In genomic region chr1:135351953-135352352, GRCm38 (mm10) we compare ENCODE assay signal across 14 mouse cellular contexts. TPM values are rescaled to one million over a fixed set of nuclear protein-coding genes. Genes with fewer than 3 reads are reported as not detected.
DNase-seq lines count a peak whose midpoint lies in the region; ATAC-seq and TF ChIP-seq lines count a peak whose summit lies in the region.
"Had no signal": no experiment of that assay in that cellular context is flagged by ENCODE, and none has a peak within 500 bp of the region (broad histone marks: within the 10 kb centered on the region; RNA-seq: fewer than 3 reads in every experiment).

No protein-coding gene starts in this region.

- no peaks in the 10 kb centered on the region for H3K27me3 ChIP-seq in kidney, postnatal 0 days (ENCODE audit: insufficient read depth, low read length)
- no peaks in the 10 kb centered on the region for H3K27me3 ChIP-seq in stomach, postnatal 0 days (ENCODE audit: control insufficient read depth, insufficient read depth, low read length)
- no peaks in the 10 kb centered on the region for H3K27me3 ChIP-seq in forebrain, embryonic 13.5 days
- H3K27me3 ChIP-seq: embryonic facial prominence, embryonic 15.5 days had no signal

- no peak for TF ChIP-seq EP300 in stomach, postnatal 0 days (optimal IDR thresholded peaks at IDR 0.05)

- no peak overlapping the region for H3K4me3 ChIP-seq in layer of hippocampus, adult 2 months
- no peak overlapping the region for H3K4me3 ChIP-seq in kidney, postnatal 0 days (replicated peaks; ENCODE audit: low read depth, low read length)
- H3K4me3 ChIP-seq in stomach, postnatal 0 days (ENCODE audit: low read depth, low read length) = no peak overlapping the region
- H3K4me3 ChIP-seq in forebrain, embryonic 13.5 days = no peak overlapping the region
- H3K4me3 ChIP-seq: embryonic facial prominence, embryonic 15.5 days; megakaryocyte, embryonic 14.5 days had no signal

- no peak for TF ChIP-seq CTCF in layer of hippocampus, adult 2 months (conservative IDR thresholded peaks at IDR 0.05)
- no peak for TF ChIP-seq CTCF in kidney, postnatal 0 days (IDR thresholded peaks at IDR 0.05; ENCODE audit: low read depth)
- no peak for TF ChIP-seq CTCF in stomach, postnatal 0 days (IDR thresholded peaks at IDR 0.05; ENCODE audit: low read depth)

- peak overlapping the region; percentile 49; the same call in 1 of the 2 replicates for H3K27ac ChIP-seq in layer of hippocampus, adult 2 months
- H3K27ac ChIP-seq in kidney, postnatal 0 days = no peak overlapping the region
- peak overlapping the region; percentile 49; the same call in 1 of the 2 replicates for H3K27ac ChIP-seq in stomach, postnatal 0 days (replicated peaks)
- H3K27ac ChIP-seq in forebrain, embryonic 13.5 days = no peak overlapping the region
- H3K27ac ChIP-seq: embryonic facial prominence, embryonic 15.5 days had no signal

- no peak overlapping the region for H3K4me2 ChIP-seq in kidney, postnatal 0 days (ENCODE audit: low read length)
- H3K4me2 ChIP-seq in stomach, postnatal 0 days (replicated peaks; ENCODE audit: low read depth) = no peak overlapping the region
- no peak overlapping the region for H3K4me2 ChIP-seq in forebrain, embryonic 13.5 days
- H3K4me2 ChIP-seq: embryonic facial prominence, embryonic 15.5 days; liver, embryonic 11.5 days had no signal

- peak; percentile 34 for DNase-seq in adrenal gland, adult 2 months
- DNase-seq in adrenal gland, adult 8-10 months = no peak
- DNase-seq in layer of hippocampus, adult 2 months (ENCODE audit: low spot score in 2 of 2) = no peak
- DNase-seq in layer of hippocampus, postnatal 14 days (ENCODE audit: low spot score in 2 of 2) = no peak
- DNase-seq in kidney, postnatal 0 days (ENCODE audit: low spot score) = peak; percentile 44
- no peak for DNase-seq in stomach, postnatal 0 days (ENCODE audit: low spot score)
- no peak for DNase-seq in yolk sac, embryonic 10.5 days (ENCODE audit: low spot score)
- DNase-seq: cerebellum, adult 9-11 months; forebrain, postnatal 0 days had no signal

- no peak overlapping the region for H3K9ac ChIP-seq in kidney, postnatal 0 days (ENCODE audit: low read depth, low read length)
- no peak overlapping the region for H3K9ac ChIP-seq in stomach, postnatal 0 days (ENCODE audit: low read length)
- H3K9ac ChIP-seq in forebrain, embryonic 13.5 days = no peak overlapping the region
- H3K9ac ChIP-seq: embryonic facial prominence, embryonic 15.5 days; forebrain, postnatal 0 days had no signal

- WGBS in kidney, postnatal 0 days = 40% methylated on average over 3 of the region's 3 CpGs
- 62% methylated on average over 3 of the region's 3 CpGs for WGBS in stomach, postnatal 0 days
- 86% methylated on average over 3 of the region's 3 CpGs for WGBS in forebrain, embryonic 13.5 days

- ATAC-seq in kidney, postnatal 0 days (replicated peaks; ENCODE audit: low FRiP score, low read depth) = no peak
- ATAC-seq in stomach, postnatal 0 days (ENCODE audit: low FRiP score, low TSS enrichment) = no peak
- ATAC-seq in forebrain, embryonic 13.5 days = no peak
- ATAC-seq: forebrain, postnatal 0 days; intestine, embryonic 16.5 days had no signal

- H3K4me1 ChIP-seq in kidney, postnatal 0 days (replicated peaks; ENCODE audit: insufficient read depth, low read length) = no peaks in the 10 kb centered on the region
- H3K4me1 ChIP-seq in stomach, postnatal 0 days (replicated peaks; ENCODE audit: control insufficient read depth, insufficient read depth) = peaks cover 7% of the 10 kb centered on the region
- no peaks in the 10 kb centered on the region for H3K4me1 ChIP-seq in forebrain, embryonic 13.5 days

- no peaks in the 10 kb centered on the region for H3K36me3 ChIP-seq in kidney, postnatal 0 days (ENCODE audit: insufficient read depth, low read length)
- no peaks in the 10 kb centered on the region for H3K36me3 ChIP-seq in stomach, postnatal 0 days (ENCODE audit: control insufficient read depth, insufficient read depth, low read length)
- H3K36me3 ChIP-seq in forebrain, embryonic 13.5 days (ENCODE audit: poor library complexity, severe bottlenecking) = no peaks in the 10 kb centered on the region
- H3K36me3 ChIP-seq: embryonic facial prominence, embryonic 15.5 days had no signal

- H3K9me3 ChIP-seq in kidney, postnatal 0 days (replicated peaks; ENCODE audit: low read length) = no peaks in the 10 kb centered on the region
- no peaks in the 10 kb centered on the region for H3K9me3 ChIP-seq in stomach, postnatal 0 days (ENCODE audit: control insufficient read depth, low read length)
- no peaks in the 10 kb centered on the region for H3K9me3 ChIP-seq in forebrain, embryonic 13.5 days (replicated peaks)
- H3K9me3 ChIP-seq: embryonic facial prominence, embryonic 15.5 days; megakaryocyte, embryonic 14.5 days had no signal

RNA-seq across cellular contexts. Expression of gene Shisa4, which starts 23.1 kb away (rescaled TPM):
- 10 to 100 TPM in 1 of 2 experiments, 1 to 10 TPM in 1; 9.6 to 11.7 TPM for total RNA-seq in adrenal gland, adult 2 months (2021)
- polyA plus RNA-seq in adrenal gland, adult 2 months (2012; rRNA removed) = 29.3 and 47.0 TPM in 2 replicates
- total RNA-seq in adrenal gland, adult 8-10 months (2022) = 10 to 100 TPM in 1 of 4 experiments, 1 to 10 TPM in 3; 5.9 to 16.3 (median 8.5) TPM
- total RNA-seq in layer of hippocampus, adult 2 months (2021) = 100 to 1,000 TPM; 121 TPM
- 100 to 1,000 TPM; 130 to 131 TPM for total RNA-seq in layer of hippocampus, postnatal 14 days (2021)
- 42.9 and 50.7 TPM in 2 replicates for polyA plus RNA-seq in kidney, postnatal 0 days (2015; fragmentation: Nextera tagmentation; extraction: Ambion mirVana)
- 23.2 and 25.0 TPM in 2 replicates for polyA plus RNA-seq in stomach, postnatal 0 days (2015; fragmentation: Nextera tagmentation; extraction: Ambion mirVana)
- polyA plus RNA-seq in forebrain, embryonic 13.5 days (2015; fragmentation: Nextera tagmentation; extraction: Ambion mirVana) = 70.0 and 84.4 TPM in 2 replicates

RNA-seq across cellular contexts. Expression of gene Lmod1, which starts 27.3 kb away (rescaled TPM):
- 1 to 10 TPM; 2.1 to 2.6 TPM for total RNA-seq in adrenal gland, adult 2 months (2021)
- polyA plus RNA-seq in adrenal gland, adult 2 months (2012; rRNA removed) = 0.77 and 1.1 TPM in 2 replicates
- 1 to 10 TPM; 1.2 to 1.6 (median 1.5) TPM for total RNA-seq in adrenal gland, adult 8-10 months (2022)
- under 1 TPM; 0.39 to 0.61 TPM for total RNA-seq in layer of hippocampus, adult 2 months (2021)
- total RNA-seq in layer of hippocampus, postnatal 14 days (2021) = under 1 TPM; 0.50 to 0.53 TPM
- polyA plus RNA-seq in kidney, postnatal 0 days (2015; fragmentation: Nextera tagmentation; extraction: Ambion mirVana) = 2.1 and 2.9 TPM in 2 replicates
- 19.5 and 22.4 TPM in 2 replicates for polyA plus RNA-seq in stomach, postnatal 0 days (2015; fragmentation: Nextera tagmentation; extraction: Ambion mirVana)
- polyA plus RNA-seq in forebrain, embryonic 13.5 days (2015; fragmentation: Nextera tagmentation; extraction: Ambion mirVana) = 0.22 and 0.30 TPM in 2 replicates

RNA-seq across cellular contexts. Expression of gene Timm17a, which starts 38.4 kb away (rescaled TPM):
- total RNA-seq in adrenal gland, adult 2 months (2021) = 100 to 1,000 TPM; 174 to 237 TPM
- 40.7 and 54.2 TPM in 2 replicates for polyA plus RNA-seq in adrenal gland, adult 2 months (2012; rRNA removed)
- 100 to 1,000 TPM; 169 to 204 (median 197) TPM for total RNA-seq in adrenal gland, adult 8-10 months (2022)
- total RNA-seq in layer of hippocampus, adult 2 months (2021) = 100 to 1,000 TPM; 177 to 178 TPM
- 100 to 1,000 TPM; 169 to 172 TPM for total RNA-seq in layer of hippocampus, postnatal 14 days (2021)
- polyA plus RNA-seq in kidney, postnatal 0 days (2015; fragmentation: Nextera tagmentation; extraction: Ambion mirVana) = 314 and 318 TPM in 2 replicates
- 237 and 250 TPM in 2 replicates for polyA plus RNA-seq in stomach, postnatal 0 days (2015; fragmentation: Nextera tagmentation; extraction: Ambion mirVana)
- 167 and 179 TPM in 2 replicates for polyA plus RNA-seq in forebrain, embryonic 13.5 days (2015; fragmentation: Nextera tagmentation; extraction: Ambion mirVana)

Comparison
In these comparisons a context has a peak if more than half of its experiments do, and no peak if none do; other contexts are left out.
1. DNase-seq: peak in adrenal gland, adult 2 months (single experiment) and kidney, postnatal 0 days (single experiment); none in adrenal gland, adult 8-10 months (single experiment), layer of hippocampus, adult 2 months (0 of 2), layer of hippocampus, postnatal 14 days (0 of 2), stomach, postnatal 0 days (single experiment) and yolk sac, embryonic 10.5 days (single experiment).
2. H3K27ac ChIP-seq: peak in layer of hippocampus, adult 2 months (single experiment) and stomach, postnatal 0 days (single experiment); none in kidney, postnatal 0 days (single experiment) and forebrain, embryonic 13.5 days (single experiment).
3. RNA of gene Shisa4, which starts 23.1 kb away (total RNA-seq): 130 to 131 TPM in layer of hippocampus, postnatal 14 days and 121 TPM in layer of hippocampus, adult 2 months; 9.6 to 11.7 TPM in adrenal gland, adult 2 months and 5.9 to 16.3 TPM in adrenal gland, adult 8-10 months; every median in the first group is over 4 times any median in the second.